Mouse (Mus musculus) left cerebral cortex, postnatal 25 days (tissue): ENCODE results near the gene Gm15557. TPM values are rescaled to one million over a fixed set of nuclear protein-coding genes. Genes with fewer than 3 reads are reported as not detected.
A peak's percentile ranks its signal among the peaks of the same experiment; 100 is the strongest.
"Not testable (repeated sequence)": the region's sequence is repeated elsewhere in the genome, so short reads cannot be mapped to it uniquely, and the experiment has no call there.

Source experiments
- DNase-seq, 2 experiments: peaks; one replicate each; pipeline ENCODE4 v3.0.0; 2022; ENCODE audit warnings: low spot score in 2 of 2, mixed read lengths in 1 of 2
- intact Hi-C: fragments of 180-260 bp; cut with DNase I; formaldehyde crosslinking; loops from one replicate; pipeline ENCODE4 v1.15.1; 2025
- total RNA-seq, 2 experiments: library from RNA; stranded (reverse); gene quantifications; 2 replicates each; pipeline ENCODE4 v1.2.3; 2021

Gene Gm15557
- total RNA-seq, result not detected

DNA sequence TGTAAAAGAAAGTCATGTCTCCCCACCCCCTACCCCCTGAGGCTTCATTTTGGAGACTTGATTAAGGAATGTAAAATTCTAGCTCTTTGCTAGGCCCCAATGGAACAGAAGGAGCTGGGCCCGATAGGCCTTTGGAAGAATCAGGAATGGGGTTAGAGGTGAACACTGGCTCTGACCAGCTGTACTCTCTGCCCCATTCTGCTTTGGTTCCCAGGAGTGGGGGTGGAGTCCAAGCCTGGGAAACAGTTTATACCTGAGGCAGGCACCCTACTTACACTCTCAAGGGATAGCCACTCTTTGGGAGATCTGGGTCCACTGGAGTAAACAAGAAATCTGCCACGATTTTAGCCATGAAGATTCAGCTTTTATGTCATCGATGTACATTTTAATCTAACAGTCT lies at the start of gene Gm15557:
TSS of gene Gm15557 (plus strand) at position 48 of the 400 bp plus-strand sequence.
- intact Hi-C loops, result no loop called here
- DNase-seq, result no peak

DNA sequence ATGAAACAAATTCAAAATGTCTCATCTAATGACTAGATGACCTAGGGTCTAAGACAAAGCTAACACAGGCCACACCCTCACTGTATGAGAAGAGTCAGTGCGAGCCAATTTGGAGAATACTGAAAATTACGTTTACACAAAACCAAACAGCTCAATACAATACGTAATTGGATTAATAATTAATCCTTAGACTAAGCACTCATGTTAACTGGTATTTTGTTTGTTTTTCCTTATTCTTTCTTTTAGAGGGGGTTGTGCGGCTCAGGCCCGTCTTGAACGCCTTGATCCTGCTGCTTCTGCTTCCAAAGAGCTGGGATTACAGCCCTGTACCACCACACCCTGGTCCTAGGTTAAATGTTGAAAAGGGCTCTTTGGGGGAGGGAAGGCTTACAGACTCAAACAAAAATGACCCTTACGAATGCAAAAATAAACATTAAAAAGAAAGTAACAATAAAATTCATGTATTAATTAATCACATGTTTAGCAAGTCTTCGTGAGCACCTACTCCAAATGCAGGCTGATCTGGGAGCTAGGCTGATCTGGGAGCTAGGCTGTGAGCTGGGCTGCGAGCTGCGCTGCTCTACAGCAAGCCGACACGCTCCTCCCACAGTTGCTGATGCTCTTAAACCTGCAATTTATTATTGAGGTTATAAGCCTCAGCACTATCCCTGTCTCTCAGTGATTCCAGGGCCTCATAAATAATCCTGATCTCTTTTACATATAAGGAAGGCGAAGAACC lies 46.1 kb upstream of the Gm15557 start:
- intact Hi-C loops, result no loop called here
- no peak for DNase-seq

DNA sequence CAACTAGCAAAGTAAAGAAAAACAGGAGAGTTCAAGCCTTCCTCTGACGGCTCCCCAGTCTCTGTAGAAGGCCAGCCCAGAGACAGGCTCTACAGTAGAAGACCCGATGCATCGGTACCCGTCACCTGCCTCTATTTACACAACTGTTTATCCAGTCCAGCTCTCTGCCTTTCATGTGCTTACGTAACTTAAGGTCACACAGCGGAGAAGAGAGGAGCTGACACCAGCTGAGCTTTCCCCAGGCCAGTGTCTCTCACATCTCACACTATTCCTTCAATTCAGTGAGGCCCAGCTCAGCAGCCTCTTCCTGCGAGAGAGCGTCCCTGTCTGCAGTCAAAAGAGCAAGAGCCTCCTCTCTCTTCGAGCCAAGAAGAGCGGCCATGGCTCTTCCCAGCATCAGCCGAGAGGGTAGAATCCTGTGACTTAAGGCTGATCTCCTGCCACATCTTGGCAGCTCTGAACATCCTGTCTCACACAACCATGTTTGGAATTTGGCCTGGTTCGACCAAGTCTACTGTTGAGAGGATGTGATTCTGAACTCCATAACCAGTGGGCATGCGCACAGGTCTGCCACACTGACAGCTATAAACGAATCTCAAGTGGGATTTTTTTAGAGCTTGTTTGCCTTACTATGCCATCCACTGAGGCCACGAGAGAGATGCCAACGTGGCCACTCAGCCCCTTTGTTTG lies 45.3 kb upstream of the Gm15557 start:
- intact Hi-C loops, result no loop called here
- no peak for DNase-seq

- DNase-seq, result peak in 1 of 2 experiments; percentile 17
- intact Hi-C loops, result no loop called here
Observed at GRCm38 (mm10) chr2:155902989-155903631, 37.4 kb upstream of the Gm15557 start.

DNA sequence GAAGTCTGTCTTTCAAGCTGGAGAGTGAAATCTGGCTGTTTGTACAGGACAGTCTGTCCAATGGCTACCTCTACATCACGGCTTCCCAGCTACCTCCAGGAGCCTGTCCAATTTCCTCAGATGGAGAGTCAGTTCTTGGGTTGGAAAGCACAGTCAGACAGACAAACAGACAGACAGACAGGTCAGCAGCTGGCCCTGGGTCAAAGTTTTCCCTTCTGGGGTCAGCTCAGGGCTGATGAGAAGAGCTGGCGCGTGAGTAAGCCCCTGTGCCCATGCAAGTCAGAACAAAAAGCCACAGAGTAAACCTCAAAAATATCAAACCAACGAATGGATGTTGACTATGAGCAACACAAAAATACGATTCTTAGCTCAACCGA lies 36.9 kb upstream of the Gm15557 start:
- no peak for DNase-seq
- intact Hi-C loops, result no loop called here

DNA sequence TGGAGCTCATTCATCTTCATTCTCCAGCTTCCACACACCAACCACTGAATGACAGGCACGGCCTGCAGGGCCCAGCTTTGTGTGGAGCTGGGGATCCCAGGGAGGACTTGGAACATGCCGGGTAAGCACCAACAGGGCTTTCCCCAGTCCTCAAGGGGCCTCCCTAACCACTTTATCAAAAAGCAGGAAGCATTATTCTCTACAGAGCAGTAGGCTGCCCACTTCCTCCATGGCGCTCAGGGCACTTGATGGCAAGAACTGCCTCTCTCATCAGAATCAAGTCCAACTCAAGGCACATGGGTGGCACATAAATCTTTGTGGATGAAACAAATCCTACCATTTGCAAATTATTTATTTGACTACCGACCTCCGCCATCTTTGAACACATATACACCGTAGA lies 25.8 kb upstream of the Gm15557 start:
- no peak for DNase-seq
- intact Hi-C loops, result no loop called here

- intact Hi-C loops, result no loop called here
- DNase-seq, result no peak
Observed at GRCm38 (mm10) chr2:155923143-155923542, 17.4 kb upstream of the Gm15557 start.

- intact Hi-C loops, DNase-seq: not testable (repeated sequence)
Observed at GRCm38 (mm10) chr2:155925213-155925612, 15.3 kb upstream of the Gm15557 start.

DNA sequence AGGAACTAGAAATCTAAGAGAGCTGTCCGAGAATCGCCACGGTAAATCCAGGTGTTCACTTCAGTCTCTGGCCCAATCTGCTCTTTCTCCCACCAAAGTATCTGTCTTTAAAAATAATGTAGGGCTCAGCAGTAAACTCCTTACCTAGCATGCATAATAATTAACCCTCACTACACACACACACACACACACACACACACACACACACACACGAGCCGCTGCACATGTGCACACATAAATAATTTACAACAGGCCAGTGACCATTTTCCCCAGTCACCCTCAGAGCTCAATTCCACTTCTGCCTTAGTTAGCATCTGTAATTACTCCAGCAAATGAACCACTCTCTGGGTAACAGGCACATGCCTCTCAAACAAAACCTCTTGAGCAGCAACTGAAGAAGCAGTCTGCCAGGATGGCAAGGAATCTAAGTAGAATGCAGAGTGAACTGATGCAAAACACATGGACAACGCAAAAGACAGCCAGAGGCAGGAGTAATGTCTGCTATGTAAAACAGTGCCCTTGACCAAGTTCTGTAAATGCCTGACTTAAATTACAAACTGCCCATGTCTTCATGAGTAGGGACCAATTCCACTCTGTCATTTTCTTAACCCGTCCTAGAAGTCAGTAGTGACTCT lies 11.7 kb upstream of the Gm15557 start:
- DNase-seq, result no peak
- intact Hi-C loops, result no loop called here

GRCm38 (mm10) chr2:155929531-155930442 lies 10.7 kb upstream of the Gm15557 start, which contains the start of gene Uqcc1:
TSS of gene Uqcc1 (minus strand) at chr2:155930310.
- DNase-seq, result peak; percentile 96 to 98
- intact Hi-C loops, result no loop called here

DNA sequence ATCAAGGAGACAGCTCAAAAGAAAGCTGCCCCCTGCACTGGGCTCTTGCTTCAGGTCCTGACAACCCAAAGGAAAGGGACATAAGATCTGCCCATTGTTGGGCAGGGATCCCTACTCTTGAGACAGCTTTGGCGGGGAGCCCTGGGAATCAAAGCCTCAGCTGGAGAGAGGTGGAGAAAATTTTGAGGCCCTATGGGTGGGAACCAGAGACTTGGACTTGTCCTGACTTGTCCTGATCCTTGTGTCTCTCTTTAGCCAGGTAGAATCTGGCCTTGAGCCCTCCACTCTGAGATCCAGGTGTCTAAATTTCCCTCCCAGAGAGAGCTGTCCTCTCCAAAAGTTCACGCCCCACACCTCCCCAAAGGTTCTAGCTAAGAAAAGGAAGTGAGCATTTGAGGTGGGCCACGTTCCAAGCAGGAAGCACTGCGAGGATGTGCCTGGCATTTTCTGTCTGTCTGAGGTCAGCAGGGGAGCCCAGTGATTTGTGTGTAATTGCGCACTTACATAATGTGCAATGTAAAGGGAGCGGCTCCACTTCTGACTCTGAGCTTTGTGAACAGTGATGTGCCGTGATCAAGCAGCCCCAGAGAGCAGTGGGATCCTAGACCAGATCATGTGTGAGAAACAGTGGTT lies 515 bp upstream of the Gm15557 start:
- no peak for DNase-seq
- intact Hi-C loops, result no loop called here

DNA sequence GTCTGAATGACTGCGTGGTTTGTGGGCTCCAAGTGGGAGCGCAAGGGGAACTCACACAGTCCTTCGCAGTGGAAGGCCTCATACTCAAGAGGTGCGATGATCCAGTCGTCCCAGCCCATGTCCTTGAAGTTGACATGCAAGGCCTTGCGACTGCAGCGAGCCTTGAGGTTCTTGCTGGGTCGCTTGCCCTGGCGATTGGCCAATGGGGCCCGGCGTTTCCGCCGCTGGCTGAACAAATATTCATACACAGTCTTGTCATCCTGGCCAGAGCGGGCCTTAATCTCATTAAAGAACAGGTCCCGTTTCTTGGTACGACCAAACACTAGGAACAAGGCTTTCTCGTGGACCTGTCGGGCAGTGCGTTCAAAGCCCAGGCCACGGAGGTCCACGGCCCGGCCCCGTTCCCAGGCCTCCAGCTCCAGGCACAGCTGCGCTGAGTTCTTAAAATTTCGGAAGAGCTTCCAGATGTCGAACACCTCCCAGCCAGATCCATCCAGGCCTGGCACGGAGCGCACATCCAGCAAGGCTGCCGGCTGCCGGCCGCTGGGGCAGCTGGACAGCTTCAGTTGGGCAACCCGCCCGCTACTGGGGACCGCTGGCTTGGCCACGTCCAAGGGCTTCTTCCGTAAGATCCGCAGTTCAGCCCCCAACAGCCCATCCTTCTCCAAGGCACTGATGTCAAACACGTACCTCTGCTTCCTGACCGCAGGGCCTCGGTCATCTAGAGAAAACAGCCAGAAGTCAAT lies 1.3 kb downstream of the Gm15557 start:
- DNase-seq, result no peak
- intact Hi-C loops, result no loop called here

DNA sequence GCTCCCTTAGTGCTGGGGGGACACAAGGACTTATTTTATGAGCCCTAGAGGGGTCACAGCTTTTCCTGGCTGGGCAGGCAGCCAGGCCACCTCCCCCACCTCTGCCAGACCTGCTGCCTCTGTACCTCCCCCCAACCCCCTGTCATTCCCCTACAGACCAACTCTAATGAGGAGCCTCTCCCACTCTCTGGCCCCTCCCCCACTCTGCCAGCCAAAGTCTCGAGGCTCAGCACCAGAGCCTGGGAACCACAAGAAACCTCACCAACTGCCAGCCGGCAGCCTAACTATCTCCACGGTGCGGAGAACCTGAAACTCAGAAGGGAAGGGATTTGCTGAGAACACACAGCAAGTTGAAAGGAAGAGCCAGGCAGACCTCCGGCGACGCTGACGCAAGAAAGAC lies 2.9 kb downstream of the Gm15557 start:
- DNase-seq, result no peak
- intact Hi-C loops, result no loop called here

GRCm38 (mm10) chr2:155944685-155945084 lies 4.2 kb downstream of the Gm15557 start:
- DNase-seq, result no peak
- intact Hi-C loops, result no loop called here

- DNase-seq, result peak; percentile 43 to 78
- intact Hi-C loops, result no loop called here
Observed at GRCm38 (mm10) chr2:155945124-155945523, 4.6 kb downstream of the Gm15557 start, which contains the start of gene Gdf5. TSS of gene Gdf5 (minus strand) at chr2:155945367.

DNA sequence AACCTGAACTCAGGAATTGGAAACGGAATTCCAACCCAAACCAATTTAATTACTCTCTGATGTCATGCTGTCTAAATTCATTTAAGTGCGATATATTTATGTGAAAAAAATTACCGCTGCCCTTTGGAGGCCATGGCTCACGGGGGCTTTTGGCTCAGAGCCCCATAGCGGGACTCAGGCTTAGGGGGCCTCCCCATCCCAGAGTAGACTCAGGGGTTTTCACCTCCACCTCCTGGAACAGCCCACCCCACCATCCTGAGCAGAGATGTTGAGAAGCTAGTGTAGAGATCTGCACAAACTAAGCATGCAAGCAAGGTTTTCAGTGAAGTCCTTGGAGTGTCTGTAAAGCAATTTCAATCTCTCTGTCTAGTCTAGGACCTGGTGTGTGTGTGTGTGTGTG lies 5.1 kb downstream of the Gm15557 start:
- no peak for DNase-seq
- intact Hi-C loops, result no loop called here

DNA sequence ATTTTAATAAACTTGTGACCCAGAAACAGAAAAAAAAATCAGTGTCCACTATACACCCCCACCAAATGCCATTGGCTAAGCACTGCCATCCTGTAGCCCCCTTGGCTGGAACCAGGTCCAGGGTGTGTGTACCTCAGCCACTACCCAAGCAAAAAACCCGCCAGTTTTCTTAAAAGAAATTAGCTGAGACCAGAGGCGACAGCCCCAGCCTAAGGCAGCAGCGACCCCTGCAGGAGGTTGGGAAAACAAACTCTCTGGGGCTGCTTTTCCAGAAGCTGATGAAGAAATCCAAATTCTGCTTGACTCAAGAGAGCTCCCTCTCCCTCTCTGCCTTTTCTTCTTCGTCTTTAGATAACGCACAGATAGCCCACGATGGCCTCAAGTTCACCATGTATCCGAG lies 5.5 kb downstream of the Gm15557 start:
- DNase-seq, result peak; percentile 47 to 73
- intact Hi-C loops, result loop anchor here (1.0 kb wide), 1 partner anchor 98 kb away; no protein-coding TSS in a partner anchor

DNA sequence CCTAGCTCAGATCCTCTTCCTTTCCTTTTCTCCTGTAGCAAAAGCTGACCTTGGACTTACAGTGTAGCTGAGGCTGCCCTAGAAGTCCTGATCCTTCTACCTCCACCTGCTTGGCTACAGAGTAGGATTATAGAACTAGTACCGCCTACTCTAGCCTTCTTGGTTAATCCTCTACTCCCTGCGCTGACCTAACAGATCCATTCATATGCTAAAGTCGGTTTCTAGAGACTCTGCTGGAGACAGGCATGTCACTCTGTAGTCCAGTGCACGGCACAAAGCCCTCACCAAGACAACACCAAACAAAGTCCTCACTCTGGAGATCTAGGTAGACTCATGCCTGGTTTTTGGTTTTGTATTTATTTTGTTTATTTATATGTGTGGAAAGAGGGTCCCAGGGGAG lies 6.0 kb downstream of the Gm15557 start:
- intact Hi-C loops, result loop anchor here (1.0 kb wide), 1 partner anchor 98 kb away; no protein-coding TSS in a partner anchor
- no peak for DNase-seq
